ENCODE assay signal across 9 mouse cellular contexts in the genomic region with DNA sequence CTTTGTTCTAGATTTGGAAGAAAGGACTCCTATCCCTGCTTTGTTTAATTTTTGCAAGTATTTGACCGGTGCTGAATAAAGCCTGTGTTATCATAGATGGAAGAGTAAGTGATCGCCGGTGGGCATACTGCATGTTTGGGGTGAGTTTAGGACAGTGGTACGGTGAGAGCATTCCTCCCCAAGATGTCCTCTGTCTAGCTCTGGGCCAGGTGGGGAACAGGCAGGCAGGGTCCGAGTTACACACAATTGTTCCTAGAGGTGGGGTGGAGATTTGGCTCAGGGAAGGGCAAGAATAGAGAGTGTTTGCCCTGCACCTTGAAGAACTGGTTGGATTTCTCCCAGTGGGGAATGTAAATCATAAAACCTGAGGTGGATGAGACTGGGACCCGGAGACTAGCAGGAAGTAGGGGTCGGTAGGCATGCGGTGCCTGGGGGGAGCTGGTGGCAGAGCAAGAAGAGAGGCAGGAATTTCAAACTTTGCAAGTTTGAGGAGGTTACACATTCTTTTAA. TPM values are rescaled to one million over a fixed set of nuclear protein-coding genes. Genes with fewer than 3 reads are reported as not detected.
A peak's percentile ranks its signal among the peaks of the same experiment; 100 is the strongest.
DNase-seq lines count a peak whose midpoint lies in the region; ATAC-seq and TF ChIP-seq lines count a peak whose summit lies in the region.
"Had no signal": no experiment of that assay in that cellular context is flagged by ENCODE, and none has a peak within 500 bp of the region (broad histone marks: within the 10 kb centered on the region; RNA-seq: fewer than 3 reads in every experiment).

No protein-coding gene starts in this region.

- no peak for TF ChIP-seq CTCF in lung, postnatal 0 days (IDR thresholded peaks at IDR 0.05)

- H3K9me3 ChIP-seq in heart, embryonic 13.5 days: no peaks in the 10 kb centered on the region
- no peaks in the 10 kb centered on the region for H3K9me3 ChIP-seq in hindbrain, embryonic 15.5 days
- H3K9me3 ChIP-seq in lung, postnatal 0 days (ENCODE audit: low read length): no peaks in the 10 kb centered on the region

- 67% methylated on average over 8 of the region's 8 CpGs for WGBS in heart, embryonic 13.5 days
- 79% methylated on average over 8 of the region's 8 CpGs for WGBS in hindbrain, embryonic 15.5 days
- 54% methylated on average over 8 of the region's 8 CpGs for WGBS in lung, postnatal 0 days

- no peak for ATAC-seq in heart, embryonic 13.5 days (ENCODE audit: extremely low read depth, insufficient number of reproducible peaks, low FRiP score, low TSS enrichment)
- no peak for ATAC-seq in hindbrain, embryonic 15.5 days (ENCODE audit: low FRiP score, low read depth)
- ATAC-seq in lung, postnatal 0 days: no peak

- no peak for TF ChIP-seq EP300 in lung, postnatal 0 days (IDR thresholded peaks at IDR 0.05)

- H3K4me3 ChIP-seq in heart, embryonic 13.5 days: peak overlapping the region; percentile 84
- peak overlapping the region; percentile 96 for H3K4me3 ChIP-seq in brown adipose tissue, adult 24 weeks (ENCODE audit: insufficient read depth, low read depth, low read length)
- H3K4me3 ChIP-seq in hindbrain, embryonic 15.5 days: no peak overlapping the region
- peak overlapping the region; percentile 100 for H3K4me3 ChIP-seq in lung, postnatal 0 days (ENCODE audit: low read depth, low read length)

- intact Hi-C loops in heart, postnatal 14 days (cut with DNase I): no loop called here

- H3K4me2 ChIP-seq in heart, embryonic 13.5 days: peak overlapping the region; percentile 71
- peak overlapping the region; percentile 67 for H3K4me2 ChIP-seq in hindbrain, embryonic 15.5 days
- peak overlapping the region; percentile 72 for H3K4me2 ChIP-seq in lung, postnatal 0 days (replicated peaks; ENCODE audit: low read depth, low read length)

- peaks cover 66% of the 10 kb centered on the region for H3K4me1 ChIP-seq in heart, embryonic 13.5 days
- H3K4me1 ChIP-seq in brown adipose tissue, adult 24 weeks (ENCODE audit: control insufficient read depth, insufficient read depth, insufficient read length, low read length): peaks cover 34% of the 10 kb centered on the region
- H3K4me1 ChIP-seq in hindbrain, embryonic 15.5 days (replicated peaks): peaks cover 49% of the 10 kb centered on the region
- peaks cover 37% of the 10 kb centered on the region for H3K4me1 ChIP-seq in lung, postnatal 0 days (ENCODE audit: insufficient read depth, low read depth, low read length)

- peak overlapping the region; percentile 100; the same call in 1 of the 2 replicates for H3K27ac ChIP-seq in heart, embryonic 13.5 days (replicated peaks)
- H3K27ac ChIP-seq in brown adipose tissue, adult 24 weeks (replicated peaks; ENCODE audit: low read depth, low read length): peak overlapping the region; percentile 96
- H3K27ac ChIP-seq in hindbrain, embryonic 15.5 days (replicated peaks): no peak overlapping the region
- peak overlapping the region; percentile 100 for H3K27ac ChIP-seq in lung, postnatal 0 days (ENCODE audit: low read length)

- no peak for DNase-seq in heart, postnatal 14 days
- peak; percentile 62 for DNase-seq in lung, postnatal 0 days (ENCODE audit: low spot score)
- DNase-seq in embryo, embryonic 10 days (ENCODE audit: low spot score): no peak
- no peak for DNase-seq in left cerebral cortex, adult 18-20 months (ENCODE audit: low spot score in 2 of 2)
- no peak for DNase-seq in Muller cell, postnatal 12 days (ENCODE audit: inconsistent ontology term)
- DNase-seq: embryo, embryonic 11 days had no signal

- H3K9ac ChIP-seq in heart, embryonic 13.5 days: peak overlapping the region; percentile 95; the same call in 1 of the 2 replicates
- H3K9ac ChIP-seq in hindbrain, embryonic 15.5 days: no peak overlapping the region
- H3K9ac ChIP-seq in lung, postnatal 0 days (replicated peaks; ENCODE audit: low read depth): peak overlapping the region; percentile 100; the same call in 1 of the 2 replicates

- H3K27me3 ChIP-seq in heart, embryonic 13.5 days (replicated peaks): no peaks in the 10 kb centered on the region
- no peaks in the 10 kb centered on the region for H3K27me3 ChIP-seq in hindbrain, embryonic 15.5 days
- no peaks in the 10 kb centered on the region for H3K27me3 ChIP-seq in lung, postnatal 0 days (replicated peaks; ENCODE audit: insufficient read depth, low read length)

- H3K36me3 ChIP-seq in heart, embryonic 13.5 days: peaks cover 6% of the 10 kb centered on the region
- H3K36me3 ChIP-seq in hindbrain, embryonic 15.5 days: no peaks in the 10 kb centered on the region; the same call in 1 of the 2 replicates
- H3K36me3 ChIP-seq in lung, postnatal 0 days (ENCODE audit: insufficient read depth, low read length): no peaks in the 10 kb centered on the region

RNA-seq across cellular contexts. Expression of a gene that starts 2.3 kb away (rescaled TPM):
- polyA plus RNA-seq in heart, embryonic 13.5 days (2015; fragmentation: Nextera tagmentation; extraction: Ambion mirVana): 24.5 and 26.4 TPM in 2 replicates
- total RNA-seq in heart, postnatal 14 days (2021): 10 to 100 TPM; 19.8 to 21.8 TPM
- polyA plus RNA-seq in brown adipose tissue, adult 24 weeks (2012; ENCODE audit: insufficient read depth, insufficient read length, missing spikeins): 25.0 and 28.1 TPM in 2 replicates
- 40.1 and 43.1 TPM in 2 replicates for polyA plus RNA-seq in hindbrain, embryonic 15.5 days (2015; fragmentation: Nextera tagmentation; extraction: Ambion mirVana)
- polyA plus RNA-seq in lung, postnatal 0 days (2015; fragmentation: Nextera tagmentation; extraction: Ambion mirVana): 35.8 and 37.6 TPM in 2 replicates
- total RNA-seq in left cerebral cortex, adult 18-20 months (2021): 10 to 100 TPM; 49.9 to 52.8 TPM

RNA-seq across cellular contexts. Expression of a gene that starts 2.7 kb away (rescaled TPM):
- polyA plus RNA-seq in heart, embryonic 13.5 days (2015; fragmentation: Nextera tagmentation; extraction: Ambion mirVana): 7.2 and 8.0 TPM in 2 replicates
- 10 to 100 TPM; 20.8 to 21.5 TPM for total RNA-seq in heart, postnatal 14 days (2021)
- 10.0 and 11.5 TPM in 2 replicates for polyA plus RNA-seq in brown adipose tissue, adult 24 weeks (2012; ENCODE audit: insufficient read depth, insufficient read length, missing spikeins)
- polyA plus RNA-seq in hindbrain, embryonic 15.5 days (2015; fragmentation: Nextera tagmentation; extraction: Ambion mirVana): 2.9 and 3.8 TPM in 2 replicates
- polyA plus RNA-seq in lung, postnatal 0 days (2015; fragmentation: Nextera tagmentation; extraction: Ambion mirVana): 21.0 and 25.7 TPM in 2 replicates
- total RNA-seq in left cerebral cortex, adult 18-20 months (2021): 1 to 10 TPM; 4.5 to 4.7 TPM

RNA-seq across cellular contexts. Expression of a gene that starts 32.0 kb away (rescaled TPM):
- 1.4 and 2.5 TPM in 2 replicates for polyA plus RNA-seq in heart, embryonic 13.5 days (2015; fragmentation: Nextera tagmentation; extraction: Ambion mirVana)
- total RNA-seq in heart, postnatal 14 days (2021): under 1 TPM; 0.31 to 0.41 TPM
- polyA plus RNA-seq in brown adipose tissue, adult 24 weeks (2012; ENCODE audit: insufficient read depth, insufficient read length, missing spikeins): not detected in 2 replicates
- 2.0 and 2.8 TPM in 2 replicates for polyA plus RNA-seq in hindbrain, embryonic 15.5 days (2015; fragmentation: Nextera tagmentation; extraction: Ambion mirVana)
- 0.36 TPM in 2 replicates for polyA plus RNA-seq in lung, postnatal 0 days (2015; fragmentation: Nextera tagmentation; extraction: Ambion mirVana)
- 1 to 10 TPM in 1 of 2 experiments, under 1 TPM in 1; 0.80 to 1.0 TPM for total RNA-seq in left cerebral cortex, adult 18-20 months (2021)

RNA-seq across cellular contexts. Expression of a gene that starts 57.4 kb away (rescaled TPM):
- 7.0 and 7.1 TPM in 2 replicates for polyA plus RNA-seq in heart, embryonic 13.5 days (2015; fragmentation: Nextera tagmentation; extraction: Ambion mirVana)
- 10 to 100 TPM in 1 of 2 experiments, 1 to 10 TPM in 1; 10.0 to 10.9 TPM for total RNA-seq in heart, postnatal 14 days (2021)
- polyA plus RNA-seq in brown adipose tissue, adult 24 weeks (2012; ENCODE audit: insufficient read depth, insufficient read length, missing spikeins): 2.8 and 3.5 TPM in 2 replicates
- polyA plus RNA-seq in hindbrain, embryonic 15.5 days (2015; fragmentation: Nextera tagmentation; extraction: Ambion mirVana): 18.2 and 18.8 TPM in 2 replicates
- polyA plus RNA-seq in lung, postnatal 0 days (2015; fragmentation: Nextera tagmentation; extraction: Ambion mirVana): 5.8 TPM in 2 replicates
- total RNA-seq in left cerebral cortex, adult 18-20 months (2021): 10 to 100 TPM; 41.5 to 43.3 TPM
